11 mouse cellular contexts compared by ENCODE assay signal in genomic region chr2:29066410-29066809, GRCm38 (mm10). TPM values are rescaled to one million over a fixed set of nuclear protein-coding genes. Genes with fewer than 3 reads are reported as not detected.
A peak's percentile ranks its signal among the peaks of the same experiment; 100 is the strongest.
DNase-seq lines count a peak whose midpoint lies in the region; ATAC-seq and TF ChIP-seq lines count a peak whose summit lies in the region.
"Had no signal": no experiment of that assay in that cellular context is flagged by ENCODE, and none has a peak within 500 bp of the region (broad histone marks: within the 10 kb centered on the region; RNA-seq: fewer than 3 reads in every experiment).

No protein-coding gene starts in this region.

- no peaks in the 10 kb centered on the region for H3K4me1 ChIP-seq in heart, postnatal 0 days (ENCODE audit: control insufficient read depth, insufficient read depth)
- H3K4me1 ChIP-seq in midbrain, embryonic 13.5 days (replicated peaks), result peaks cover 6% of the 10 kb centered on the region
- H3K4me1 ChIP-seq in midbrain, embryonic 16.5 days (ENCODE audit: control insufficient read depth, insufficient read depth, low read length), result peaks cover under 1% of the 10 kb centered on the region; the same call in 1 of the 2 replicates
- no peaks in the 10 kb centered on the region for H3K4me1 ChIP-seq in stomach, postnatal 0 days (replicated peaks; ENCODE audit: control insufficient read depth, insufficient read depth)

- TF ChIP-seq EP300 in heart, postnatal 0 days (IDR thresholded peaks at IDR 0.05; ENCODE audit: low read depth), result no peak
- TF ChIP-seq EP300 in stomach, postnatal 0 days (optimal IDR thresholded peaks at IDR 0.05), result no peak

- no peak for DNase-seq in heart, postnatal 0 days (ENCODE audit: low spot score)
- no peak for DNase-seq in heart, adult 8-10 months (ENCODE audit: low spot score)
- DNase-seq in embryo, embryonic 9.5 days (ENCODE audit: extremely low spot score), result peak; percentile 20
- peak; percentile 54 for DNase-seq in stomach, postnatal 0 days (ENCODE audit: low spot score)
- no peak for DNase-seq in urinary bladder, adult 18-20 months (ENCODE audit: low spot score in 2 of 2)
- DNase-seq in heart, postnatal 36 days, result no peak
- DNase-seq: liver, embryonic 13.5 days; right cerebral cortex, adult 18-20 months had no signal

- no peak overlapping the region for H3K4me2 ChIP-seq in heart, postnatal 0 days (ENCODE audit: low read depth, low read length)
- no peak overlapping the region for H3K4me2 ChIP-seq in midbrain, embryonic 13.5 days (replicated peaks)
- no peak overlapping the region for H3K4me2 ChIP-seq in midbrain, embryonic 16.5 days (ENCODE audit: low read length)
- H3K4me2 ChIP-seq in stomach, postnatal 0 days (replicated peaks; ENCODE audit: low read depth), result no peak overlapping the region
- H3K4me2 ChIP-seq: liver, embryonic 13.5 days had no signal

- ATAC-seq in heart, postnatal 0 days (ENCODE audit: insufficient read depth, low read depth), result peak; percentile 27; the same call in 1 of the 2 replicates
- 0 out of 2 replicates have a peak, but pooled peaks have one; percentile 50 for ATAC-seq in midbrain, embryonic 13.5 days
- ATAC-seq in midbrain, embryonic 16.5 days, result no peak
- ATAC-seq in stomach, postnatal 0 days (ENCODE audit: low FRiP score, low TSS enrichment), result peak; percentile 49

- intact Hi-C loops in heart, postnatal 36 days (cut with DNase I), result loop anchor here (10.0 kb wide), 1 partner anchor 1532 kb away; no protein-coding TSS in a partner anchor

- H3K36me3 ChIP-seq in heart, postnatal 0 days (replicated peaks; ENCODE audit: control insufficient read depth, insufficient read depth, low read length), result peaks cover 39% of the 10 kb centered on the region
- H3K36me3 ChIP-seq in midbrain, embryonic 13.5 days, result peaks cover 36% of the 10 kb centered on the region
- peaks cover 15% of the 10 kb centered on the region for H3K36me3 ChIP-seq in midbrain, embryonic 16.5 days (ENCODE audit: control insufficient read depth, insufficient read depth, low read length)
- H3K36me3 ChIP-seq in stomach, postnatal 0 days (ENCODE audit: control insufficient read depth, insufficient read depth, low read length), result peaks cover 6% of the 10 kb centered on the region; the same call in 1 of the 2 replicates

- TF ChIP-seq CTCF in heart, postnatal 0 days (IDR thresholded peaks at IDR 0.05; ENCODE audit: low read depth), result peak; percentile 75
- TF ChIP-seq CTCF in stomach, postnatal 0 days (IDR thresholded peaks at IDR 0.05; ENCODE audit: low read depth), result peak; percentile 78

- 49% methylated on average over 7 of the region's 7 CpGs for WGBS in heart, postnatal 0 days
- WGBS in midbrain, embryonic 13.5 days, result 52% methylated on average over 7 of the region's 7 CpGs
- WGBS in midbrain, embryonic 16.5 days, result 50% methylated on average over 7 of the region's 7 CpGs
- WGBS in stomach, postnatal 0 days, result 40% methylated on average over 7 of the region's 7 CpGs

- H3K27me3 ChIP-seq in heart, postnatal 0 days (ENCODE audit: control insufficient read depth, insufficient read depth, low read length), result no peaks in the 10 kb centered on the region
- no peaks in the 10 kb centered on the region for H3K27me3 ChIP-seq in midbrain, embryonic 13.5 days
- no peaks in the 10 kb centered on the region for H3K27me3 ChIP-seq in midbrain, embryonic 16.5 days (ENCODE audit: control insufficient read depth, insufficient read depth, low read depth, low read length)
- no peaks in the 10 kb centered on the region for H3K27me3 ChIP-seq in stomach, postnatal 0 days (ENCODE audit: control insufficient read depth, insufficient read depth, low read length)
- H3K27me3 ChIP-seq: liver, embryonic 13.5 days had no signal

- no peak overlapping the region for H3K4me3 ChIP-seq in heart, postnatal 0 days (ENCODE audit: low read depth, low read length)
- H3K4me3 ChIP-seq in midbrain, embryonic 13.5 days (replicated peaks), result no peak overlapping the region
- H3K4me3 ChIP-seq in midbrain, embryonic 16.5 days (ENCODE audit: low read depth, low read length), result no peak overlapping the region
- H3K4me3 ChIP-seq in stomach, postnatal 0 days (ENCODE audit: low read depth, low read length), result no peak overlapping the region
- H3K4me3 ChIP-seq: heart, embryonic 10.5 days; liver, embryonic 13.5 days had no signal

- no peak overlapping the region for H3K27ac ChIP-seq in heart, postnatal 0 days (ENCODE audit: low read depth)
- H3K27ac ChIP-seq in midbrain, embryonic 13.5 days, result no peak overlapping the region
- H3K27ac ChIP-seq in midbrain, embryonic 16.5 days (ENCODE audit: low read length), result no peak overlapping the region
- no peak overlapping the region for H3K27ac ChIP-seq in stomach, postnatal 0 days (replicated peaks)
- H3K27ac ChIP-seq: heart, embryonic 10.5 days; liver, embryonic 13.5 days had no signal

- H3K9me3 ChIP-seq in heart, postnatal 0 days (replicated peaks; ENCODE audit: control insufficient read depth, low read length), result no peaks in the 10 kb centered on the region
- H3K9me3 ChIP-seq in midbrain, embryonic 13.5 days, result no peaks in the 10 kb centered on the region
- H3K9me3 ChIP-seq in midbrain, embryonic 16.5 days (replicated peaks; ENCODE audit: control insufficient read depth, low read length, poor library complexity, severe bottlenecking), result no peaks in the 10 kb centered on the region
- H3K9me3 ChIP-seq in stomach, postnatal 0 days (ENCODE audit: control insufficient read depth, low read length), result no peaks in the 10 kb centered on the region
- H3K9me3 ChIP-seq: heart, embryonic 10.5 days; liver, embryonic 13.5 days had no signal

- H3K9ac ChIP-seq in heart, postnatal 0 days (replicated peaks; ENCODE audit: low read depth, low read length), result no peak overlapping the region
- H3K9ac ChIP-seq in midbrain, embryonic 13.5 days (replicated peaks), result no peak overlapping the region
- no peak overlapping the region for H3K9ac ChIP-seq in midbrain, embryonic 16.5 days (ENCODE audit: low read depth, low read length)
- H3K9ac ChIP-seq in stomach, postnatal 0 days (ENCODE audit: low read length), result no peak overlapping the region
- H3K9ac ChIP-seq: liver, embryonic 13.5 days had no signal

RNA-seq across cellular contexts. Expression of gene Ttf1, which starts 6.3 kb away (rescaled TPM):
- total RNA-seq in heart, postnatal 0 days (2014; rRNA removed; ENCODE audit: low replicate concordance), result 1.6 and 2.8 TPM in 2 replicates
- polyA plus RNA-seq in heart, postnatal 0 days (2015; fragmentation: Nextera tagmentation; extraction: Ambion mirVana), result 3.3 and 3.7 TPM in 2 replicates
- 1 to 10 TPM; 5.2 to 6.3 (median 6.1) TPM for total RNA-seq in heart, adult 8-10 months (2022)
- 10.1 and 10.4 TPM in 2 replicates for polyA plus RNA-seq in midbrain, embryonic 13.5 days (2015; fragmentation: Nextera tagmentation; extraction: Ambion mirVana)
- 7.3 and 7.7 TPM in 2 replicates for polyA plus RNA-seq in midbrain, embryonic 16.5 days (2015; fragmentation: Nextera tagmentation; extraction: Ambion mirVana)
- polyA plus RNA-seq in stomach, postnatal 0 days (2015; fragmentation: Nextera tagmentation; extraction: Ambion mirVana), result 3.9 and 4.2 TPM in 2 replicates
- total RNA-seq in heart, postnatal 36 days (2021), result 1 to 10 TPM; 6.4 to 6.7 TPM

RNA-seq across cellular contexts. Expression of gene Cfap77, which starts 11.5 kb away (rescaled TPM):
- total RNA-seq in heart, postnatal 0 days (2014; rRNA removed; ENCODE audit: low replicate concordance), result not detected in 2 replicates
- polyA plus RNA-seq in heart, postnatal 0 days (2015; fragmentation: Nextera tagmentation; extraction: Ambion mirVana), result 0.11 and 0.18 TPM in 2 replicates
- total RNA-seq in heart, adult 8-10 months (2022), result not detected
- polyA plus RNA-seq in midbrain, embryonic 13.5 days (2015; fragmentation: Nextera tagmentation; extraction: Ambion mirVana), result 0.48 and 0.63 TPM in 2 replicates
- polyA plus RNA-seq in midbrain, embryonic 16.5 days (2015; fragmentation: Nextera tagmentation; extraction: Ambion mirVana), result 1.2 and 1.5 TPM in 2 replicates
- polyA plus RNA-seq in stomach, postnatal 0 days (2015; fragmentation: Nextera tagmentation; extraction: Ambion mirVana), result 0.11 and 0.15 TPM in 2 replicates
- total RNA-seq in heart, postnatal 36 days (2021), result not detected

RNA-seq across cellular contexts. Expression of gene Setx, which starts 57.6 kb away (rescaled TPM):
- total RNA-seq in heart, postnatal 0 days (2014; rRNA removed; ENCODE audit: low replicate concordance), result 32.7 and 41.1 TPM in 2 replicates
- 5.6 and 5.7 TPM in 2 replicates for polyA plus RNA-seq in heart, postnatal 0 days (2015; fragmentation: Nextera tagmentation; extraction: Ambion mirVana)
- total RNA-seq in heart, adult 8-10 months (2022), result 10 to 100 TPM; 29.3 to 36.3 (median 33.8) TPM
- 14.3 and 16.1 TPM in 2 replicates for polyA plus RNA-seq in midbrain, embryonic 13.5 days (2015; fragmentation: Nextera tagmentation; extraction: Ambion mirVana)
- 12.2 and 13.4 TPM in 2 replicates for polyA plus RNA-seq in midbrain, embryonic 16.5 days (2015; fragmentation: Nextera tagmentation; extraction: Ambion mirVana)
- polyA plus RNA-seq in stomach, postnatal 0 days (2015; fragmentation: Nextera tagmentation; extraction: Ambion mirVana), result 4.8 and 5.1 TPM in 2 replicates
- 10 to 100 TPM; 32.6 to 34.5 TPM for total RNA-seq in heart, postnatal 36 days (2021)

Comparison
In these comparisons a context has a peak if more than half of its experiments do, and no peak if none do; other contexts are left out.
1. DNase-seq: peak in embryo, embryonic 9.5 days (single experiment) and stomach, postnatal 0 days (single experiment); none in heart, postnatal 0 days (single experiment), heart, adult 8-10 months (single experiment), urinary bladder, adult 18-20 months (0 of 2) and heart, postnatal 36 days (0 of 2).